Mouse (Mus musculus): ENCODE results near the gene Erg28.
A peak's percentile ranks its signal among the peaks of the same experiment; 100 is the strongest.

Erg28 gene

GRCm38 (mm10) chr12:85824438-85825264 lies at the start of gene Erg28, which contains the start of gene Ttll5:
Erg28 (minus strand) TSS chr12:85824550.
Ttll5 (plus strand) TSS chr12:85824659.
- DNase-seq, result peak; percentile 97

GRCm38 (mm10) chr12:85869423-85869822 lies 45.1 kb upstream of the Erg28 start:
- DNase-seq, result peak; percentile 84

- DNase-seq, result no peak
These were observed 42.8 kb upstream of the Erg28 start for GRCm38 (mm10) chr12:85867125-85867524.

GRCm38 (mm10) chr12:85866624-85867023 lies 42.3 kb upstream of the Erg28 start:
- no peak for DNase-seq

- no peak for DNase-seq
These were observed 41.2 kb upstream of the Erg28 start for GRCm38 (mm10) chr12:85865526-85865925.

- peak; percentile 45 for DNase-seq
These were observed 38.2 kb upstream of the Erg28 start for GRCm38 (mm10) chr12:85862514-85862913.

- DNase-seq, result peak; percentile 34
These were observed 35.3 kb upstream of the Erg28 start for GRCm38 (mm10) chr12:85859511-85860189.

GRCm38 (mm10) chr12:85859111-85859510 lies 34.8 kb upstream of the Erg28 start:
- no peak for DNase-seq

- no peak for DNase-seq
These were observed 33.0 kb upstream of the Erg28 start for GRCm38 (mm10) chr12:85857300-85857699.

- DNase-seq, result no peak
These were observed 29.9 kb upstream of the Erg28 start for GRCm38 (mm10) chr12:85854271-85854670.

GRCm38 (mm10) chr12:85853836-85854235 lies 29.5 kb upstream of the Erg28 start:
- no peak for DNase-seq

GRCm38 (mm10) chr12:85850661-85851060 lies 26.3 kb upstream of the Erg28 start:
- no peak for DNase-seq

GRCm38 (mm10) chr12:85848164-85848958 lies 24.0 kb upstream of the Erg28 start:
- DNase-seq, result no peak

GRCm38 (mm10) chr12:85839371-85840000 lies 15.1 kb upstream of the Erg28 start:
- no peak for DNase-seq

GRCm38 (mm10) chr12:85837765-85838164 lies 13.4 kb upstream of the Erg28 start:
- no peak for DNase-seq

- no peak for DNase-seq
These were observed 10.2 kb upstream of the Erg28 start for GRCm38 (mm10) chr12:85834543-85834942.

- DNase-seq, result peak; percentile 40
These were observed 6.3 kb upstream of the Erg28 start for GRCm38 (mm10) chr12:85830691-85831090.

GRCm38 (mm10) chr12:85829866-85830265 lies 5.5 kb upstream of the Erg28 start:
- DNase-seq, result no peak

- DNase-seq, result no peak
These were observed 4.5 kb upstream of the Erg28 start for GRCm38 (mm10) chr12:85828856-85829255.

GRCm38 (mm10) chr12:85825822-85826221 lies 1.5 kb upstream of the Erg28 start:
- no peak for DNase-seq

- DNase-seq, result no peak
These were observed 1.0 kb upstream of the Erg28 start for GRCm38 (mm10) chr12:85825361-85825760.

GRCm38 (mm10) chr12:85822051-85822450 lies 2.3 kb downstream of the Erg28 start:
- DNase-seq, result no peak

- no peak for DNase-seq
These were observed 10.8 kb downstream of the Erg28 start for GRCm38 (mm10) chr12:85813599-85813998.

All from cerebellum, adult 11-12 months (tissue).